Mouse (Mus musculus): Measurements from ENCODE around the gene Sorcs3. TPM values are rescaled to one million over a fixed set of nuclear protein-coding genes. Genes with fewer than 3 reads are reported as not detected.

The Sorcs3 gene
- polyA plus RNA-seq, 1 experiment: not detected

GRCm38 (mm10) chr19:48413836-48414235 lies 208.0 kb downstream of the Sorcs3 start:
- TF ChIP-seq GATA1 (IDR thresholded peaks at IDR 0.05; ENCODE audit: low read length): no peak

DNA sequence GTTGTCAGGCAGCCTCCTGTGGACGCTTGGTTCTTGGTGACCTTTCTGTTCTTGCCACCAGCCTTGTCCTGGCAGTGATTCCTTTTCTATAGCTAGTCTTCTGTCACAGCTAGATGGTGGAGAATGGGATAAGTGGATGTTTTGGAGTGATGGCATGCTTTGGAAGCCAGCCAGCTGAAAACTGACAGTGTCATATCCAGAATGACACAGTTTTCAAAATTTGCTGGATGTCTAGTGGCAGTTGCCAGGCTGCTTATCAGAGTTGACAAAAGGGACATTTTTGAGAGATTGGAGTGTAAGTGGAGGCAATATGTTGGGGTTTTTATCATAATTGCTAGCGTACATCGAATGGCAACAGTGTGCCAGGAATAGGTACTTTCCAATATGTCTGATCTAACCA lies 212.5 kb downstream of the Sorcs3 start:
- TF ChIP-seq GATA1 (IDR thresholded peaks at IDR 0.05; ENCODE audit: low read length): no peak

DNA sequence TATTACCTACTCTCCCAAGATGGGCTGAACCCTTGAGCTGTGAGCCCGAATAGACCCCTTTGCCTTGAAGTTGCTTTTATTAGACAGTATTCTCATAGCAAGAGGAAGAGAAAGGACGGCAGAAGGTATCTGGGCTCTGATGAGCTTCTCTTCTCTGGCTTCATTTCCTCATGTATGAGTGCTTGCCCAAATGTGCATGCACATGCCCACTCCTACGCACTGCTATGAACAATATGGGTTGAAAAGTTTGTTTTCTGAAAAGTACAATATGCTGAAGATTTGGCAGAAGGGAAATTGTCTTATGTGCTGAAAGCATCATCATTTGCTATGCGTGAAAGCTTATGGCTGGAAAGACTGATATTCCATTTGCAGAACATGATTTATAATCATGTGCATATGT lies 223.4 kb downstream of the Sorcs3 start:
- TF ChIP-seq GATA1 (IDR thresholded peaks at IDR 0.05; ENCODE audit: low read length): no peak

DNA sequence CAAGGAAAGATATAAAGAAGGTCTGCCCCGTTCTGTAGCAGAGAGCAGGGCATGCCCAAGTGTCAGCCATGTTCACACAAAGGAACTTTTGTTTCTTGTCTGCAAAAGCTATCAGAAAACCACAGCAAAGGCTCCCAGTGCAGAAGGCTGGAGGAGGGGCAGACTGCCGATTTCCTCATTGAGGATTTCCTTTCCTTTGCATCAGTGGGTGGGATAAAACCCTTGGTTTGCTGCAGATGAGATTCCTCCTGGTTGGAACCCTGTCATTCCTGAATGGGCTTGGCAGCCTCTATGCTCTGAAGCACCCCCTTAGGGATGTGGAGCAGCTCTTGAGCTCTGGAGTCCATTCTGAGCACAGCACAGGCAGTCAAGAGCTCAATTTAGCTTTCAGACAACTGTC lies 223.9 kb downstream of the Sorcs3 start:
- TF ChIP-seq GATA1 (IDR thresholded peaks at IDR 0.05; ENCODE audit: low read length): no peak

GRCm38 (mm10) chr19:48430328-48430727 lies 224.5 kb downstream of the Sorcs3 start:
- TF ChIP-seq GATA1 (IDR thresholded peaks at IDR 0.05; ENCODE audit: low read length): no peak

DNA sequence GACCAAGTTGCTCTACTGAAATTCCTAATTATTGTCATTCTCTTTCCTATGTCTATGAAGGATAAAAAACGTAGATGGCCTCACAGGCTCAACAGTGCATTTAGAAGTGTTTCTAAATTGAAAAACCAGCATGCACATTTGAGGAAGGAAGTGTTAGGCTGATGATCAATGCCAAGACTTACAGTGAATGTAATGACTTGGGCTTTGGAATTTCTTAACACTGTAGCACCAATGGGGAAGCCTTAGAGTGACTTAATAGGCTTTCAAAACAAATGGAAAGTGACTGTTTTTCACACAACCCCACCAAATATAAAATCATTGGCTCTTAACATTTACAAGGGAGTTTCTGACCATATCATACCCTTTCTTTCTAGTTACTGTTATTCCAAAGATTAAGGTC lies 232.6 kb downstream of the Sorcs3 start:
- TF ChIP-seq GATA1 (IDR thresholded peaks at IDR 0.05; ENCODE audit: low read length): no peak

DNA sequence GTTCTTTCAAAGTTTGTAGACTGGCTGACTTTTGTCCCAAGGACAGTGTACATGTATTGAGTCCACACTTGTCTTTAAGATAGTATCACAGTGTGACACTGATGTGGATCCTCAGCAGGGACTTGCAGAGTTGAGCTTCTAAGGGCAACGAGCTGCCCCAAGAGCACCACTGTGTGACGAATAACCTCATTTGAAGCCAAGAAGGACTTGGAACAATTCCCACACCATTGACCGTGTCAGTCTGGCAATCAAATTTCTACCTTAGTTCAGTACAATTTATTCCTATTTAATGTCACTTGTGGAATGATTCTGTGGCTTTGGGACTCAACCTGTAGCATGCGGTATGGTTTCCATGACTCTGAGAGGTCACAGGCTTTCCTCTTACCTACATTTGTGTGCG lies 255.3 kb downstream of the Sorcs3 start:
- no peak for TF ChIP-seq GATA1 (IDR thresholded peaks at IDR 0.05; ENCODE audit: low read length)

GRCm38 (mm10) chr19:48462426-48462825 lies 256.6 kb downstream of the Sorcs3 start:
- no peak for TF ChIP-seq GATA1 (IDR thresholded peaks at IDR 0.05; ENCODE audit: low read length)

DNA sequence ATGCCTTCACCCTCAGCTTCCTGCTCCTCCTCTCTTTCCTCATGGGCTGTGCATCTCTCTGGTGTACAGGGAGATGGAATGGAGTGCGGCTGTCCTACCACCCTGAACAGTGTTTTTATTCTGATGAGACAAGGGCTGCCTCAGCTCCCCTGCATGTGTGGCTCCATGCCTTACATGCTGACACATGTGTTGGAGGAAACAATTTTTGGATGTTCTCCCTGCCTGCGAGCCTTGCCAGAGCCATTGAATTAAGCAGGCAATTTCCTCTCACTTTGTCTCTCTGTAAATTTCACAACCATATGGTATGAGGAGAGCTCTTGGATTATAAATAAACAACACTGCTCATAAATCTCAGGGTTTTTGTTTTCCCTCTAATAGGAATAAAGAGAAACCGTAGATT lies 257.7 kb downstream of the Sorcs3 start:
- TF ChIP-seq GATA1 (IDR thresholded peaks at IDR 0.05; ENCODE audit: low read length): no peak

DNA sequence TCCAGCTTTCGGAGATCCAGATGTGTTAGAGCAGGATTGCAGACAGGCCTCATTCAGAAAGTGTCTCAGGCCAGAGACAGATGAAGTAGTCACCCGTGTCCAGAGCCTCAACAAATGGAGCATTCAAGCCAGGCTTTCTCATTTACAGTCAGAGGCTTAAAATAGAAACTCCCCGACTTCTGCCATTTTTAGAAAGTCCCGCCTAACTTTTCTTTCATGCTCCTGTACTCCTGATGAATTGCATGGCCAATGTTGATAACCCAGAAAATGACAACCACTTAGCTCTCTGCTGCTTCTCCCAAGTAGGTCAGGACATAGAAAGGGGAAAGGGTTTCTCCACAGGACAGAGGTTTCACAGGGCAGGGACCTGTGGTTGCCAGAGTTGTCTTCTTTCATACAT lies 261.6 kb downstream of the Sorcs3 start:
- TF ChIP-seq GATA1 (IDR thresholded peaks at IDR 0.05; ENCODE audit: low read length): no peak

DNA sequence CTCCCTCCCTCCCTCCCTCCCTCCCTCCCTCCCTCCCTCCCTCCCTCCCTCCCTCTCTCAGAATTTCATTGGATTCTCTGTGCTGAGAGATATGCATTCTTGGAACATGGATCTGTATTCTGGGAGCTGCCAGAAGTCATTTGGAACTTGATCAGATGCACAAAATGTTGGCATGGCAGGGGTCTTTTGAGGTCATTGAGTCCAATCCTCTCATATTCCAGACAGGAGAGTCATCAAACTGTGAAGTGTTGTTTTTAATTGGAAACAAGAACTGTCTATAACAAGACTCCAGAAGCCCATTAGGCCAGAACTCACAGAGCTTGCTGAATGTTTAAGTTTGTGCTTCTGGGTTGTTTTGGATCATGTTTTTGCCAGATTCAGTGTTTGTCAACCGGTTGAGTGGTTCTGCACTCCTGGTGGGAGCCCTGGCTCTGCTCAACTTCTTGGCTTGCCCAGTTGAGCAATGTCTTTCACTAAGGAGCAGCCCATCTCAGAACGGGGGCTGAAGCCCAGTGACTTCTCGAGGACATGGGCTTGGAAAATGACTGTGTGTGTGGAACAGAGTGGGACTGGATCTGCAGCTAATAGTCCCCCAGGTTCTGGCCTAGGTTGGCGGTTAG lies 264.1 kb downstream of the Sorcs3 start:
- no peak for TF ChIP-seq GATA1 (IDR thresholded peaks at IDR 0.05; ENCODE audit: low read length)

GRCm38 (mm10) chr19:48471927-48472326 lies 266.1 kb downstream of the Sorcs3 start:
- no peak for TF ChIP-seq GATA1 (IDR thresholded peaks at IDR 0.05; ENCODE audit: low read length)

DNA sequence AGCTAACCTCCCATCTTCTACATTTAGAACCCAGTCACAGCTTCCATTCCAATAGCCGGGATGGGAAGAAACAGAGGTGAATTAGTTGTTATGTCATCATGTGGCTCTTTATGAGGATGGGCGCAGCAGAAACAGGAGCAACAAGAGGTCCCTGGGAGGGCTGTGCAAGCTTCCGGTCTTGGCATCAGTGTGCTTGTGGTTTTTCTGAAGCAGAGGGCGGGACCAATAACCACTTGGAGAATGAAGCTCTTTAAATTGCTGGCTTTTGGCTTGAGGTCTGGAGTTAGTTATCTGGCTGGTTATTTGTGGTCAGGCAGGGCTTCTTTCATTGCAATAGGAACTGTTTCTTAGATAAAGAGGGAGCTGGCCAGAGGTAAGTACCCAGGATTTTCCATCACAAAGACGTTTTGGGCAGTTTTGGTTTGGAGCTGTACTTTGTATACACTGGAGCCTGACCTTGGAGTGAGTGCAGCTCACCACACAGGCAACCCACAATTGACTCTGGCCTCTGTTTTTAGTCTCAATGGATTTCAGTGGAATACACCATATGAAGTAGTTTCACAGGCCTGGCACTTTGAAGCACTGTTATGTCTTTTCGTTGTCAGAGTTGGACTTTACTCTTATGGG lies 270.1 kb downstream of the Sorcs3 start:
- no peak for TF ChIP-seq GATA1 (IDR thresholded peaks at IDR 0.05; ENCODE audit: low read length)

DNA sequence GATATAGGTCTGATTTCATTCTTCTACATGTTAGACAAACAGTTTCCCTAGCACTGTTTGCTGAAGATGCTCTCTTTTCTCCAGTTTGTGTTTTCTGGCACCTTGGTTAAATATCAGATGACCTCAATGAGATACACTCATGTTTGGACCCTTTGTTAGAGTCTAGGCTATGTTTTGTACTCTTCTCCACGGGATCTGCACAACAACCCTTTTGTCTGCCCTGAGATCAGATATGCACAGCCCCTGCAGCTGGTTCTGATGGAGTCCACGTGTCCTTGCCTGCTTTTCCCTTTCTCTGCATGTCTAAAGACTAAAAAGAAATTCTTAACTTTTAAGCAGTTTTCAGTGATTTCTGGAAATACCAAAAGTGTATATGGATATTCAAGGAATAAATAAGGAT lies 273.0 kb downstream of the Sorcs3 start:
- no peak for TF ChIP-seq GATA1 (IDR thresholded peaks at IDR 0.05; ENCODE audit: low read length)

DNA sequence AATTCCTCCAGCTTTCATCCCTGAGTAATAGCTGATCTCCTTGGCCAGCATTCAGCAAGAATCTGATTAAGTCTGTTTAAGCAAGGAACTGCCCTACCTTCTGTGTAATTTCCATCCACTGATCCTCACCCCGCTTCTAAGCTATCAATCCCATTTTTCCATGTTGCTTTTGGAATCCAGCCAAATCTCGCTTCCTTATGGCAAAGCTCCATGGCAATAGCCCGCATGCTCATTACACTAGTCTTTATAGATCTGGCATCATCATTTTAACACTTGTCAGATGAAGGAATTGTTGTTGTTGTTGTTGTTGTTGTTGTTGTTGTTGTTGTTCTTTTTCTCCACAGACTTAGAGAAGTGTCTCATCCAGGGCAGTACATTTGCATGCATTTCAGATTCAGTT lies 277.1 kb downstream of the Sorcs3 start:
- no peak for TF ChIP-seq GATA1 (IDR thresholded peaks at IDR 0.05; ENCODE audit: low read length)

- no peak for TF ChIP-seq GATA1 (IDR thresholded peaks at IDR 0.05; ENCODE audit: low read length)
Measured at GRCm38 (mm10) chr19:48491111-48491510, 285.3 kb downstream of the Sorcs3 start.

DNA sequence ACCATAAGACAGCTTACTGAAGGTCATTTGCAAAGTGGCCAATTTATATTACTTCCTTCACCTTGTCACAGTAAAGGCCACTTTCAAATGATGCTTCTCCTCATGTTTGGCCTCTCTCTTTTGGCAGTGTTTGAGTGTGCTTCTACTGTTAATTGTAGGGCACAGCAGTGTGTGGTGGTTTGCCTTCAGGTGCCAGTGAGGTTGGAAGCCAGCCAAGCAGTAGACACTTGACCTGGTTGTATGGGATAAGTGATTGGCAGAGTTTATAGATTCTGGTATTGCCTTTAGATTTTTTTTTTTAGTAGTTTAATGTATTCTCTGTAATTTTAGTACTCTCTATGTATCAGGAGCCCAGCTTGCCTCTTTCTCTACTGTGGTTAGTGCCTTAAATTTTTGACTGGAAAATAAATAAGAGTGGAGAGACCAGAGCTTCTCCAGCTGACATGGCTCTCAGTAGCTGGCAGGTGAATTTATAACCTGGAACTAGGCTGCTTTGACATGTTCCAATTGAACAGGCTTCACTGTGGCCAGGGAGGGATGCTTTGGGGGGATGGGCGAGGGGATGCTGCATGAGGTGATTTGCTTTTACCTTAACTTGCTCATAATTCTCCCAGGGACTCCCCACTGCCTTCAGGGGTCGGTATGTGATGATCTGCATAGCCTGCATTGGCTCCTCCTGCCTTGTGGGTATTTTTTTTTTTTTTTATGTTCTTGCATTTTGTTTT lies 298.2 kb downstream of the Sorcs3 start:
- TF ChIP-seq GATA1 (IDR thresholded peaks at IDR 0.05; ENCODE audit: low read length): no peak

Data from G1E-ER4 (cell line).